Mouse (Mus musculus) forebrain, embryonic 14.5 days (tissue): ENCODE results near the gene Ccne1. TPM values are rescaled to one million over a fixed set of nuclear protein-coding genes. Genes with fewer than 3 reads are reported as not detected.
A peak's percentile ranks its signal among the peaks of the same experiment; 100 is the strongest.

ENCODE experiments used
- ATAC-seq: fragments of 200-750 bp; cut with Nextera tagmentation; 2 replicates; pipeline ENCODE4 v1.8.0; 2017; ENCODE audit warnings: mild to moderate bottlenecking, moderate library complexity
- DNase-seq: peaks from one replicate; pipeline ENCODE4 v3.0.0-alpha.2; 2015; ENCODE audit warnings: low spot score
- H3K27ac ChIP-seq: fragments of 300-500 bp; sonication (generic); 2 replicates; pipeline ENCODE4 v1.5.1; 2014; ENCODE audit warnings: low read depth, mild to moderate bottlenecking, control low read depth, low read length, moderate library complexity
- H3K27me3 ChIP-seq: fragments of 300-500 bp; sonication (generic); replicated peaks from 2 replicates; pipeline ENCODE4 v1.6.1; 2014; ENCODE audit warnings: low read length, control low read depth, mixed read lengths; ENCODE audit not compliant: control insufficient read depth, insufficient read depth
- H3K36me3 ChIP-seq: fragments of 300-500 bp; sonication (generic); 2 replicates; pipeline ENCODE4 v1.6.1; 2014; ENCODE audit warnings: low read length, control low read depth; ENCODE audit not compliant: control insufficient read depth, insufficient read depth
- H3K4me1 ChIP-seq: fragments of 300-500 bp; sonication (generic); 2 replicates; pipeline ENCODE4 v1.6.1; 2014; ENCODE audit warnings: antibody characterized with exemption, low read length, control low read depth; ENCODE audit not compliant: control insufficient read depth, insufficient read depth
- H3K4me2 ChIP-seq: fragments of 300-500 bp; sonication (generic); 2 replicates; pipeline ENCODE4 v1.6.1; 2014; ENCODE audit warnings: mild to moderate bottlenecking, control low read depth, low read length
- H3K4me3 ChIP-seq: fragments of 300-500 bp; sonication (generic); 2 replicates; pipeline ENCODE4 v1.5.1; 2014; ENCODE audit warnings: low read depth, low read length, control low read depth
- H3K9ac ChIP-seq: fragments of 300-500 bp; sonication (generic); 2 replicates; pipeline ENCODE4 v1.6.1; 2014; ENCODE audit warnings: mild to moderate bottlenecking, low read length, control low read depth, moderate library complexity
- H3K9me3 ChIP-seq: fragments of 300-500 bp; sonication (generic); replicated peaks from 2 replicates; pipeline ENCODE4 v1.6.1; 2016; ENCODE audit warnings: low read length, control low read depth, mixed read lengths; ENCODE audit not compliant: control insufficient read depth
- WGBS: fragments of 180-500 bp; shearing (Covaris S2); extraction: QIAGEN DNeasy Blood & Tissue Kit; methylation state at CpG from one replicate; pipeline ENCODE4 v1.1.7; 2014; 5-methylcytosine and 5-hydroxymethylcytosine counted together
- polyA plus RNA-seq: library from polyadenylated mRNA; unstranded; fragments of >200 nt; fragmentation: Nextera tagmentation; extraction: Ambion mirVana; gene quantifications from 2 replicates; pipeline ENCODE4 v1.2.1, GENCODE M21; 2014

Gene Ccne1
- polyA plus RNA-seq, 1 experiment from 2014 or later: 18.5 TPM

DNA sequence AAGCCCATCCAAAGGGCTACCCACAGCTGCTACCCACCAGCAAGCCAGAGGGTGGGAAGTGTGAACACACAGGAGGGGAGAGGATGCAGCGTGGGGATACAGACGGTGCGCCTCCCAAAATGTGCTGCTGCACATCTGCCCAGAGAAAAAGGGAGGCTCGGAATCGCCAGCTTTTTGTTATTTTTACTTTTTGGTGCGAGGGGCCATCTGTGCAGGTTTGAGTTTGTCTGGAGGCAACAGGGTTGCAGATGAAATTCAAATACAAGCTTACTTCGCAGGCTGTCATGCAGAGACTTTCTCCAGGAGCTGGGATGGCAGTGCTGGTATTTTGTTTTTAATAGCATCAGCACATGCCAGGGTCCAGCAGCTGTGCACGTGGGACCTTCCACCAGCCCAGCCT is 19.5 kb downstream of the Ccne1 start:
- H3K9ac ChIP-seq: no peak overlapping the region
- no peak for ATAC-seq
- WGBS: 84% methylated on average over 8 of the region's 8 CpGs
- H3K4me2 ChIP-seq: no peak overlapping the region
- no peak overlapping the region for H3K4me3 ChIP-seq
- no peak for DNase-seq
- H3K4me1 ChIP-seq: peaks cover 4% of the 10 kb centered on the region; the same call in 1 of the 2 replicates
- H3K27ac ChIP-seq: no peak overlapping the region
- H3K9me3 ChIP-seq: no peaks in the 10 kb centered on the region
- 0 out of 2 replicates have a peak, but pooled peaks cover 6% of the 10 kb centered on the region for H3K27me3 ChIP-seq
- H3K36me3 ChIP-seq: no peaks in the 10 kb centered on the region

DNA sequence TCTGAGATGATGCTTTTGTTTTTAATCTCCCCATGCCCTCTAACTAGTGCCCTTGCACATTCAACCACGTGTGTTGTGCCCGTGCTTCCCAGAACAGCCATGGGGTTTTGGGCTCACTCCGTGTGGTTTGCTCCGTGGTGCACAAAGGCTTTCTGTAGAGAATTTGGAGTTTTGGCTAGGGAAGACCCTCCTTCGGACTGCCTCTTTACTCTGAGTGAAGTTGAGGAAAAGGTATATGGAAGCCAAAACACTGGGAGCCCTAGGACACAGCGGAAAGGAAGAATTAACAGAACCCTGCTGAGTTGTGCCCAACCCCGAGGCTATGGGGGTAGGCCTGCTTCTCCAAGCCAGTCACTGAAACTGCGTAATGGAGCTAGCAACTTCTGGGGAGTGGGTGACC is 20.9 kb downstream of the Ccne1 start:
- Histone ChIP-seq H3K4me1 (peaks cover 4% of the 10 kb centered on the region; the same call in 1 of the 2 replicates), H3K36me3 (no peaks in the 10 kb centered on the region), H3K4me3 (no peak overlapping the region), H3K9me3 (no peaks in the 10 kb centered on the region), H3K27ac (no peak overlapping the region), H3K9ac (no peak overlapping the region), H3K27me3 (0 out of 2 replicates have a peak, but pooled peaks cover 6% of the 10 kb centered on the region), H3K4me2 (no peak overlapping the region)
- ATAC-seq (no peak), DNase-seq (no peak)
- WGBS: 29% methylated on average over 8 of the region's 8 CpGs

DNA sequence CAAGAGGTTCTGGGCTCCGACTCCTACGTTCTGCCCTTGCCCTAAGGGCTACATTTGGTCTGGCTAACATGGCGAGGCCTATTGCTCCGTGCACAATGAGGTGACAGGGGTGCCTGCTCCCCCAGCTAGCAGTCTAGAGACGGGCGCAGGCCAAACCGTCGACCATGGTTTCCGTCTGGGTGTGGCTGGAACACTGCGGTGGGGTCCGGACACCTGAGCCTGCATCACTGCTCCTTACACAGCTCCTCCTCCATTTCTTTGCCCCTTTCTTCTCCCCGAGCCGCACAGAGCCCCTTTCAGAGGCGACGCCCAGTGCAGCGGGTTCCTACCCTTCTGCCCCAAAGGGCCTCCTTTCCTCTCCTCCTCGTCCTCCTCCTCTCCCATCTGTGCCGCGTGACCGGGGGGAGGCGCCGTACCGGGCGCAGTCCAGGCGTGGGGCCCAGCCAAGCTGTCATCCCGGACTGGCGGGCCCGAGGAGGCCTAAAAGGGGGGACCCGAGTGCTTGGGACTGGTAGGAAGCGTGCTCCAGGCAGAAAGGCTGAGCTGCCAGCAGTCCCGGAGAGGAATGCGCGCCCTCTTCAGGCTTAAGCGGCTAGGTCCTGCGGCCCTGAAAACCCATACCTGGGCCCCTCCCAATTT is 21.6 kb downstream of the Ccne1 start:
- under 1% methylated on average over 27 of the region's 35 CpGs for WGBS
- Histone ChIP-seq H3K4me2 (peak overlapping the region; percentile 73), H3K36me3 (no peaks in the 10 kb centered on the region), H3K4me3 (peak overlapping the region; percentile 32), H3K4me1 (peaks cover 4% of the 10 kb centered on the region; the same call in 1 of the 2 replicates), H3K27ac (no peak overlapping the region), H3K27me3 (0 out of 2 replicates have a peak, but pooled peaks cover 6% of the 10 kb centered on the region), H3K9me3 (no peaks in the 10 kb centered on the region), H3K9ac (no peak overlapping the region)
- peak; percentile 8 for ATAC-seq
- DNase-seq: peak; percentile 54

DNA sequence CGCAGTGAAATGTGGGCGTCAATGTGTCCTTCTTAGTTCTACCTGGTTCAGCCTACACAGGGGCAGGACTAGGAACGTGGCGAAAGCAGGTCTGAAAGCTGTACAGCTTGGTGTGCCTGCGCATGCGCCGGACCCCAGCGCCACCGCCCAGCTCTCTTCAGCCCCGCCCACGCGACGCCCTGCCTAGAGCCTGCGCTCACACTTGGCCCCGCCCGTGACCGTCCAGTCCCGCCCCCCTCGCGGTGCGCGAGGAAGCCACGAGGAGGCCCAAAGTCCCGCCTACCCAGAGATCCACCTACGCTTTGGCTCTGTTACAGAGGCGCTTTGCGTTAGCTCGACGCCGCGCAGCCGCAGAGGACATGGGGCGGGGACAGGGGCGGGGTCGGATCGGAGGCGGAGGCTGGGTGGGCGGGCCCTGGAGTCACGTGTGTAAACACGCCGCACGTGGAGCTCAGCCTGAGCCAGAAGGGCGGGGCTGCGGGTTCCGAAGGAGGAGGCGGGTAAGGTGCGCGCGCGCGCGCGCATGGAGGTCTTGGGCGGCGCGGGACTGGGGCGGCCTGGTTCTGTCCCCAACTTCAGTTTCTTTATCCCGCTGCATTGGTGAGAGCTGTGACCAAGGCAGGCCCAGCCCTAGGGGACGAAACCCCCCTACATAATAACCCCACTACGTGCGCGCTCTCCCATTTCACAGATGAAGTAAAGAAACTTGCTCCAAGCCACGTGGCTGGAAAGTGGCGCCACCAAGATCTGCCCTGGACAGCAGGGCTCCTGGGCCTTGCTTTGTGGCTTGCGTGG is 22.4 kb downstream of the Ccne1 start:
- H3K9ac ChIP-seq: peak overlapping the region; percentile 45
- peaks cover 4% of the 10 kb centered on the region; the same call in 1 of the 2 replicates for H3K4me1 ChIP-seq
- H3K27ac ChIP-seq: no peak overlapping the region
- peak; percentile 96 for ATAC-seq
- H3K4me2 ChIP-seq: peak overlapping the region; percentile 73
- peak; percentile 100 for DNase-seq
- 0 out of 2 replicates have a peak, but pooled peaks cover 6% of the 10 kb centered on the region for H3K27me3 ChIP-seq
- under 1% methylated on average over 62 of the region's 65 CpGs for WGBS
- no peaks in the 10 kb centered on the region for H3K9me3 ChIP-seq
- peak overlapping the region; percentile 32 for H3K4me3 ChIP-seq
- no peaks in the 10 kb centered on the region for H3K36me3 ChIP-seq

DNA sequence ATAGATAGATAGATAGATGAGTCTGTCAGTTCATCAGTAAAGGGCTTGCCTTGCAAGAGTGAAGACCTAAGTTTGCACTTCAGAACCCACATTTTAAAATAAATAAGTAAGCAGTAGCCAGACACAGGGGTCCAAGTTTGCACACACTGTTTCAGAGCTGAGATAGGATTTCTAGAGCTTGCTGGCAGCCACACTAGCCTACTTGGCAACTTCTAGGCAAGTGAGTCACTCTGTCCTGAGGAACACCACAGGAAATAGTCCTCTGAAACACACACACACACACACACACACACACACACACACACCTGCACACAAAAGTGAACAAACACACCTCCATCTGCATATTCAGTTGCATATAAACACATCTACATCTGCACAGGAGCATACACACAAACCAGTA is 24.4 kb downstream of the Ccne1 start:
- ATAC-seq (no peak), DNase-seq (no peak)
- Histone ChIP-seq H3K9ac (no peak overlapping the region), H3K4me3 (no peak overlapping the region), H3K4me1 (peaks cover 4% of the 10 kb centered on the region; the same call in 1 of the 2 replicates), H3K36me3 (no peaks in the 10 kb centered on the region), H3K27me3 (0 out of 2 replicates have a peak, but pooled peaks cover 6% of the 10 kb centered on the region), H3K9me3 (no peaks in the 10 kb centered on the region), H3K4me2 (no peak overlapping the region), H3K27ac (no peak overlapping the region)

DNA sequence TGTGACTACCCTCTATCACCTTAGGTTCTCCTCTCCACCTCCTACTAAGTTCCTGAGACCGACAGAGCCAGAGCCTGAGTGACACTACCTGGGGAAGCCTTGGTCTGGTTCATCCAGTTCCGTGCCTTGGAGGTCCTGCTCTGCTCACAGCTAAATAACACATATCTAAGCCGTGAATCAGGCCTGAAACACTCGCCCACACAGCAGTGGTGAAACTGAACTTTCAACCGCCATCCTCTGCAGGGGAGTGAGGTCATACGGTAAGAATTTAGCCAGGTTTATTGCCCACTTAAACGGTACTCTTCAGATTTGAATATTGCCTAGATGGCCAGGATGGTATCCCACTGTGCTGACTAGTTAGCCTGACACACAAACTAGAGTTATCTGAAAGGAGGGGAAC is 30.1 kb downstream of the Ccne1 start:
- H3K9ac ChIP-seq: no peak overlapping the region
- no peak for ATAC-seq
- H3K4me3 ChIP-seq: no peak overlapping the region
- H3K9me3 ChIP-seq: no peaks in the 10 kb centered on the region
- H3K4me1 ChIP-seq: peaks cover 13% of the 10 kb centered on the region
- no peaks in the 10 kb centered on the region for H3K36me3 ChIP-seq
- H3K4me2 ChIP-seq: no peak overlapping the region
- no peak for DNase-seq
- H3K27me3 ChIP-seq: no peaks in the 10 kb centered on the region
- H3K27ac ChIP-seq: no peak overlapping the region
- WGBS: 73% methylated on average over 7 of the region's 7 CpGs

DNA sequence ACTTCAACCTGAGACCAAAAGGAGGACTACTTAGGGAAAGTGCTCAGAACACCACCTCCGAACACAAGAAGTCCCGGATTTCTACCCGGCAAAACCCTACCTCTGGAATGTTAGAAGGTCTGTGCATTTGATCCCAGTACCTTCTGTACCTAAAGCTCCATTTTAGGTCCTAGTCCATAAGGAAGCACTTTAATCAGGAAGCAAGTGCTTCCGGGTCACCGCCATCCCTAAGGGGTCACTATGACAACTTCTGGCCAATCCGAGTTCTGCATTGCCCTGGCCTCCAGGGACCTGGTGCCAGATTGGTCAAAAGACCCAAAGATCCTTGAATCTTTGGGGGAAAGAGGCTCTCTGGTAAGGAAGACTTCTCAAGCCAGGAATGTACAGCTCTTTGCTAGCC is 31.8 kb downstream of the Ccne1 start:
- DNase-seq: no peak

DNA sequence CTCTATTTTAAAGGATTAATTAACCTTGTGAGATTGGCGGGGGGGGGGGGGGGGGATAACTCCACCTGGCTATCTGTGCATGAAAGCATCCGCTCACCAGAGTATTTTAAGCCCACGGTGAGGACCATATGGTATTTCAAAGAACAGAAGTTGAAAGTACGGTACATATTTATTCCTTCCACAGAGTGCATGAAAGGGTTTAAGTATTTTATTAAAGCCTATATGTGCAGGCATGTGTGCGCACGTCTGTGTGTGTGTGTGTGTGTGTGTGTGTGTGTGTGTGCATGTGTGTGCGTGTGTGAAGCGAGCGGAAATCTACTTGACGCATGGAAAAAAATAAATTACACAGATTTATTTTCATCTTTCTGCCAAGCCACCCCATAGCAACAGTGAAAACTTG is 32.4 kb downstream of the Ccne1 start:
- ATAC-seq: peak; percentile 60; the same call in 1 of the 2 replicates
- no peaks in the 10 kb centered on the region for H3K36me3 ChIP-seq
- no peaks in the 10 kb centered on the region for H3K9me3 ChIP-seq
- 21% methylated on average over 10 of the region's 10 CpGs for WGBS
- peaks cover 13% of the 10 kb centered on the region for H3K4me1 ChIP-seq
- no peak overlapping the region for H3K27ac ChIP-seq
- H3K4me3 ChIP-seq: peak overlapping the region; percentile 14
- peak; percentile 49 for DNase-seq
- H3K4me2 ChIP-seq: peak overlapping the region; percentile 52
- H3K9ac ChIP-seq: no peak overlapping the region
- no peaks in the 10 kb centered on the region for H3K27me3 ChIP-seq

More for the DNA sequence above, 31.8 kb downstream of the Ccne1 start:
- no peaks in the 10 kb centered on the region for H3K9me3 ChIP-seq
- WGBS: 61% methylated on average over 6 of the region's 6 CpGs
- H3K4me2 ChIP-seq: no peak overlapping the region
- H3K4me3 ChIP-seq: no peak overlapping the region
- no peak overlapping the region for H3K27ac ChIP-seq
- peaks cover 13% of the 10 kb centered on the region for H3K4me1 ChIP-seq
- H3K36me3 ChIP-seq: no peaks in the 10 kb centered on the region
- H3K27me3 ChIP-seq: no peaks in the 10 kb centered on the region
- H3K9ac ChIP-seq: no peak overlapping the region
- ATAC-seq: no peak

DNA sequence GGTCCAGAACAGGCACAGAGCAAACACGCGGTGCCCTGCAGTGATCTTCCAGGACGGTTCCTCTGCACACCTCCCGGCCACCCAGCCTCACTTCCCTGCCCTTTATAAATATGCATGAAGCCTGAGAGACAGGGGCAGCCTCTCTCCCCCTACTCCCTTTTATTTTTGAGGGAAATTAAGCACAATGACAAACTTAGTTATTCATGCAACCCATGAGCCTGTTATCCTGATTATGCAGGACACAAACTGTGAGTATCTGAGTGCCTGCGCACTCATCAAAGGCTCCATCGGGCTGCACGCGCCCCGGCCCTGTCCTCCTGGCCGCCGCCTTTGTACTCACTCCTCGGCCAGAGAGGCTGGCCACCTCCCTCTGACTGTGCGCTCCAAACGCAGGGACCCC is 32.8 kb downstream of the Ccne1 start:
- Histone ChIP-seq H3K4me3 (peak overlapping the region; percentile 14), H3K4me1 (peaks cover 13% of the 10 kb centered on the region), H3K4me2 (peak overlapping the region; percentile 52), H3K27me3 (no peaks in the 10 kb centered on the region), H3K9me3 (no peaks in the 10 kb centered on the region), H3K9ac (peak overlapping the region; percentile 25; the same call in 1 of the 2 replicates), H3K36me3 (no peaks in the 10 kb centered on the region), H3K27ac (no peak overlapping the region)
- WGBS: 0% methylated on average over 14 of the region's 14 CpGs
- peak; percentile 86 for ATAC-seq
- DNase-seq: peak; percentile 72
